In the genomic region with DNA sequence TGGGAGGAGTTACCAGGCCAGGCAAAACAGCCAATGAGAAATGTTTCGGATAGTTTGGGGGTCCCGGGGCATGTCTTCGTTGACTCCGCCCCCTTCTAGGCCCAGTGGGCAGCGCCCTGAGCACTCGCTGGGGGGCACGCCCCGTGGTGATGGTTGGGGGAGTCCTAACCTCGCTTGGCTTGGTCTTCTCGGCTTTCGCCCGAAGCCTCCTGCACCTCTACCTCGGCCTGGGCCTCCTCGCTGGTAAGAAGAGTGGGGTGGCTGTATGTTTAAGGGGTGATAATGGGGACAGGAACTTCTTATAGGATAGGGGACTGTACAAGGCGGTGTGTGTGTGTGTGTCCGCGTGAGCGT, we compare ENCODE assay signal across 7 mouse cellular contexts. TPM values are rescaled to one million over a fixed set of nuclear protein-coding genes. Genes with fewer than 3 reads are reported as not detected.
A peak's percentile ranks its signal among the peaks of the same experiment; 100 is the strongest.
DNase-seq lines count a peak whose midpoint lies in the region; ATAC-seq lines count a peak whose summit lies in the region.

No protein-coding gene starts in this region.

- ATAC-seq in forebrain, embryonic 11.5 days (replicated peaks; ENCODE audit: low FRiP score): no peak
- peak; percentile 22; the same call in 1 of the 2 replicates for ATAC-seq in neural tube, embryonic 15.5 days (ENCODE audit: low FRiP score)

- 4% methylated on average over 18 of the region's 18 CpGs for WGBS in forebrain, embryonic 11.5 days
- WGBS in limb, embryonic 10.5 days: 4% methylated on average over 18 of the region's 18 CpGs
- 4% methylated on average over 18 of the region's 18 CpGs for WGBS in neural tube, embryonic 15.5 days

- H3K9ac ChIP-seq in forebrain, embryonic 11.5 days (ENCODE audit: low read length): no peak overlapping the region
- no peak overlapping the region for H3K9ac ChIP-seq in neural tube, embryonic 15.5 days (replicated peaks)

- no peaks in the 10 kb centered on the region for H3K9me3 ChIP-seq in forebrain, embryonic 11.5 days (ENCODE audit: control insufficient read depth, low read length)
- no peaks in the 10 kb centered on the region for H3K9me3 ChIP-seq in limb, embryonic 10.5 days (replicated peaks)
- no peaks in the 10 kb centered on the region for H3K9me3 ChIP-seq in neural tube, embryonic 15.5 days (replicated peaks)

- peak; percentile 47 for DNase-seq in kidney, postnatal 10 days
- no peak for DNase-seq in kidney, postnatal 25 days
- DNase-seq in forebrain, embryonic 11.5 days (ENCODE audit: low spot score): no peak
- no peak for DNase-seq in limb, embryonic 10.5 days (ENCODE audit: low spot score)
- no peak for DNase-seq in right cerebral cortex, postnatal 25 days
- DNase-seq in adrenal gland, adult (ENCODE audit: inconsistent age in 2 of 2, low spot score in 1 of 2): no peak

- H3K4me1 ChIP-seq in forebrain, embryonic 11.5 days (replicated peaks; ENCODE audit: control insufficient read depth, insufficient read depth, low read length): peaks cover 8% of the 10 kb centered on the region; the same call in 1 of the 2 replicates
- peaks cover 39% of the 10 kb centered on the region for H3K4me1 ChIP-seq in limb, embryonic 10.5 days
- peaks cover 48% of the 10 kb centered on the region for H3K4me1 ChIP-seq in neural tube, embryonic 15.5 days

- H3K27ac ChIP-seq in forebrain, embryonic 11.5 days (ENCODE audit: low read depth, low read length): no peak overlapping the region
- H3K27ac ChIP-seq in limb, embryonic 10.5 days: 0 out of 2 replicates have a peak overlapping the region, but pooled peaks have one; percentile 38
- H3K27ac ChIP-seq in neural tube, embryonic 15.5 days (replicated peaks): no peak overlapping the region

- peak overlapping the region; percentile 26 for H3K4me2 ChIP-seq in forebrain, embryonic 11.5 days (ENCODE audit: low read depth, low read length, severe bottlenecking)
- peak overlapping the region; percentile 84 for H3K4me2 ChIP-seq in neural tube, embryonic 15.5 days

- peak overlapping the region; percentile 3; the same call in 1 of the 2 replicates for H3K4me3 ChIP-seq in forebrain, embryonic 11.5 days (ENCODE audit: low read depth, low read length)
- peak overlapping the region; percentile 48 for H3K4me3 ChIP-seq in limb, embryonic 10.5 days
- peak overlapping the region; percentile 35 for H3K4me3 ChIP-seq in neural tube, embryonic 15.5 days (replicated peaks)

- H3K36me3 ChIP-seq in forebrain, embryonic 11.5 days (ENCODE audit: control insufficient read depth, insufficient read depth, low read length): no peaks in the 10 kb centered on the region
- peaks cover 20% of the 10 kb centered on the region for H3K36me3 ChIP-seq in limb, embryonic 10.5 days
- H3K36me3 ChIP-seq in neural tube, embryonic 15.5 days: peaks cover 20% of the 10 kb centered on the region

- peaks cover 32% of the 10 kb centered on the region for H3K27me3 ChIP-seq in forebrain, embryonic 11.5 days (ENCODE audit: control insufficient read depth, insufficient read depth, low read length)
- peaks cover 81% of the 10 kb centered on the region for H3K27me3 ChIP-seq in limb, embryonic 10.5 days (ENCODE audit: low read depth, poor library complexity, severe bottlenecking)
- peaks cover 51% of the 10 kb centered on the region for H3K27me3 ChIP-seq in neural tube, embryonic 15.5 days (replicated peaks)

RNA-seq across cellular contexts. Expression of a gene that starts 2.3 kb away (rescaled TPM):
- polyA plus RNA-seq in forebrain, embryonic 11.5 days (2014; fragmentation: Nextera tagmentation; extraction: Ambion mirVana): 0.91 and 1.0 TPM in 2 replicates
- polyA plus RNA-seq in limb, embryonic 10.5 days (2016; fragmentation: Nextera tagmentation; extraction: Ambion mirVana): 0.84 and 1.6 TPM in 2 replicates
- 6.3 and 7.3 TPM in 2 replicates for polyA plus RNA-seq in neural tube, embryonic 15.5 days (2015; fragmentation: Nextera tagmentation; extraction: Ambion mirVana)

RNA-seq across cellular contexts. Expression of a gene that starts 6.0 kb away (rescaled TPM):
- 14.6 and 15.8 TPM in 2 replicates for polyA plus RNA-seq in forebrain, embryonic 11.5 days (2014; fragmentation: Nextera tagmentation; extraction: Ambion mirVana)
- 11.6 and 16.3 TPM in 2 replicates for polyA plus RNA-seq in limb, embryonic 10.5 days (2016; fragmentation: Nextera tagmentation; extraction: Ambion mirVana)
- 12.4 and 14.3 TPM in 2 replicates for polyA plus RNA-seq in neural tube, embryonic 15.5 days (2015; fragmentation: Nextera tagmentation; extraction: Ambion mirVana)

RNA-seq across cellular contexts. Expression of a gene that starts 14.8 kb away (rescaled TPM):
- 4.9 and 6.8 TPM in 2 replicates for polyA plus RNA-seq in forebrain, embryonic 11.5 days (2014; fragmentation: Nextera tagmentation; extraction: Ambion mirVana)
- 5.6 and 7.5 TPM in 2 replicates for polyA plus RNA-seq in limb, embryonic 10.5 days (2016; fragmentation: Nextera tagmentation; extraction: Ambion mirVana)
- polyA plus RNA-seq in neural tube, embryonic 15.5 days (2015; fragmentation: Nextera tagmentation; extraction: Ambion mirVana): 5.2 and 6.6 TPM in 2 replicates

RNA-seq across cellular contexts. Expression of a gene that starts 22.9 kb away (rescaled TPM):
- 202 and 223 TPM in 2 replicates for polyA plus RNA-seq in forebrain, embryonic 11.5 days (2014; fragmentation: Nextera tagmentation; extraction: Ambion mirVana)
- polyA plus RNA-seq in limb, embryonic 10.5 days (2016; fragmentation: Nextera tagmentation; extraction: Ambion mirVana): 220 and 235 TPM in 2 replicates
- 153 and 167 TPM in 2 replicates for polyA plus RNA-seq in neural tube, embryonic 15.5 days (2015; fragmentation: Nextera tagmentation; extraction: Ambion mirVana)

RNA-seq across cellular contexts. Expression of a gene that starts 24.8 kb away (rescaled TPM):
- 9.8 and 9.9 TPM in 2 replicates for polyA plus RNA-seq in forebrain, embryonic 11.5 days (2014; fragmentation: Nextera tagmentation; extraction: Ambion mirVana)
- 9.7 TPM in 2 replicates for polyA plus RNA-seq in limb, embryonic 10.5 days (2016; fragmentation: Nextera tagmentation; extraction: Ambion mirVana)
- 13.1 and 16.0 TPM in 2 replicates for polyA plus RNA-seq in neural tube, embryonic 15.5 days (2015; fragmentation: Nextera tagmentation; extraction: Ambion mirVana)
